Mouse (Mus musculus) MEL (cell line): Measurements from ENCODE around the gene Uvssa.

Source experiments
- BHLHE40 ChIP-seq: IDR thresholded peaks from 2 replicates; pipeline ENCODE4 v1.6.1; 2012; ENCODE audit warnings: low read depth, mild to moderate bottlenecking, inconsistent platforms, low read length, improper control_type of control experiment, borderline replicate concordance
- CTCF ChIP-seq, 3 experiments: IDR thresholded peaks in 2 of 3; conservative IDR thresholded peaks in 1 of 3; 2 replicates each; pipeline ENCODE4 v1.5.1; 2011 to 2012; ENCODE audit warnings: low read length in 3 of 3, low read depth in 2 of 3, mild to moderate bottlenecking in 2 of 3, improper control_type of control experiment in 1 of 3, inconsistent platforms in 1 of 3, mixed read lengths in 1 of 3, moderate library complexity in 1 of 3; ENCODE audit not compliant: control insufficient read depth in 1 of 3, insufficient read depth in 1 of 3, poor library complexity in 1 of 3, severe bottlenecking in 1 of 3
- NELFE ChIP-seq: IDR thresholded peaks from 2 replicates; pipeline ENCODE4 v1.6.1; 2011; ENCODE audit warnings: low read depth, low read length, improper control_type of control experiment
- POLR2A ChIP-seq, 2 experiments: IDR thresholded peaks; 2 replicates each; pipeline ENCODE4 v1.6.1; 2011 to 2012; ENCODE audit warnings: low read length in 2 of 2, mild to moderate bottlenecking in 2 of 2, control low read depth in 1 of 2, improper control_type of control experiment in 1 of 2, low read depth in 1 of 2, moderate library complexity in 1 of 2; ENCODE audit not compliant: control insufficient read depth in 1 of 2, insufficient read depth in 1 of 2, poor library complexity in 1 of 2
- USF1 ChIP-seq: IDR thresholded peaks from 2 replicates; pipeline ENCODE4 v1.6.1; 2014; ENCODE audit warnings: low read depth, mild to moderate bottlenecking, inconsistent platforms, low read length, improper control_type of control experiment, moderate library complexity

DNA sequence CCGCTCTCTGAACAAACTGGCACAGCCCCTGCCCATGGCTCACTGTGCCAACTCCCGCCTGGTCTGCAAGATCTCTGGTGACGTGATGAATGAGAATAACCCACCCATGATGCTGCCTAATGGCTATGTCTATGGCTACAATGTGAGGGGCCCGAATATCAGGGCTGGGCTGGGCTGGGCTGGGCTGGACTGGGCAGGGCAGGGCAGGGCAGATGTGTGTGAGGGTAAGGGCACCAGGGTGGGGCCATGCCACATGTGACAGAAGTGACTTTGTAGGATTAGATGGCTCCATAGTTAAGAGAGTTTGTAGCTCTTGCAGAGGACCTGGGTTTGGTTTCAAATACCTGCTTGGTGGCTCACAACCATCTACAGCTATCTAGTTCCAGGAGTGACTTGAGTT, 6.7 kb upstream of the Uvssa start:
- TF ChIP-seq CTCF (IDR thresholded peaks at IDR 0.05 in 2 of 3, conservative IDR thresholded peaks at IDR 0.05 in 1 of 3; ENCODE audit: control insufficient read depth in 1 of 3, insufficient read depth in 1 of 3, low read depth in 2 of 3, low read length in 3 of 3, poor library complexity in 1 of 3, severe bottlenecking in 1 of 3), result no peak
- no peak for TF ChIP-seq BHLHE40
- no peak for TF ChIP-seq POLR2A (IDR thresholded peaks at IDR 0.05; ENCODE audit: control insufficient read depth in 1 of 2, insufficient read depth in 1 of 2, low read depth in 1 of 2, low read length in 2 of 2, poor library complexity in 1 of 2)
- no peak for TF ChIP-seq USF1
- TF ChIP-seq NELFE, result no peak
